Mouse (Mus musculus) myocyte (in vitro differentiated cells): ENCODE measurements around the gene Dph1. TPM values are rescaled to one million over a fixed set of nuclear protein-coding genes. Genes with fewer than 3 reads are reported as not detected.

Experiments
- H3K27me3 ChIP-seq: one replicate; pipeline ENCODE4 v1.6.1; 2011; ENCODE audit not compliant: control insufficient read depth, insufficient read depth, insufficient read length
- H3K36me3 ChIP-seq: one replicate; pipeline ENCODE4 v1.6.1; 2011; ENCODE audit not compliant: control insufficient read depth, insufficient read depth
- H3K4me2 ChIP-seq: one replicate; pipeline ENCODE4 v1.6.1; 2011; ENCODE audit warnings: low read depth, control low read depth
- H3K4me3 ChIP-seq: one replicate; pipeline ENCODE4 v1.5.1; 2011; ENCODE audit warnings: mild to moderate bottlenecking, control low read depth, moderate library complexity
- H3K79me2 ChIP-seq: one replicate; pipeline ENCODE4 v1.6.1; 2011; ENCODE audit not compliant: control insufficient read depth, insufficient read depth
- H3ac ChIP-seq: one replicate; pipeline ENCODE4 v1.6.1; 2011; ENCODE audit not compliant: control insufficient read depth, insufficient read length
- CEBPB ChIP-seq: IDR thresholded peaks from 2 replicates; pipeline ENCODE4 v1.6.1; 2011; ENCODE audit warnings: mild to moderate bottlenecking, moderate library complexity; ENCODE audit not compliant: poor library complexity, insufficient read depth, severe bottlenecking
- E2F4 ChIP-seq: IDR thresholded peaks from one replicate; pipeline ENCODE4 v1.6.1; 2011; ENCODE audit warnings: mild to moderate bottlenecking, control low read depth, moderate library complexity; ENCODE audit not compliant: insufficient read depth
- MAX ChIP-seq: IDR thresholded peaks from one replicate; pipeline ENCODE4 v1.6.1; 2011; ENCODE audit warnings: low read depth, mild to moderate bottlenecking, control low read depth
- MYOD1 ChIP-seq, 3 experiments: IDR thresholded peaks; one replicate each; pipeline ENCODE4 v1.6.1; 2011; ENCODE audit warnings: control low read depth in 2 of 3, low read depth in 2 of 3, mild to moderate bottlenecking in 2 of 3, moderate library complexity in 1 of 3; ENCODE audit not compliant: insufficient read length in 2 of 3, control insufficient read depth in 1 of 3
- MYOG ChIP-seq, 3 experiments: IDR thresholded peaks; one replicate each; pipeline ENCODE4 v1.6.1; 2011; ENCODE audit warnings: control low read depth in 2 of 3, low read depth in 2 of 3, mild to moderate bottlenecking in 2 of 3; ENCODE audit not compliant: insufficient read length in 2 of 3, control insufficient read depth in 1 of 3, insufficient read depth in 1 of 3
- POLR2A ChIP-seq: IDR thresholded peaks from one replicate; pipeline ENCODE4 v1.6.1; 2011; ENCODE audit warnings: low read depth, mild to moderate bottlenecking, control low read depth, moderate library complexity; ENCODE audit not compliant: insufficient read length
- POLR2AphosphoS2 ChIP-seq: IDR thresholded peaks from one replicate; pipeline ENCODE4 v1.6.1; 2011; ENCODE audit warnings: low read depth, control low read depth; ENCODE audit not compliant: insufficient read length
- REST ChIP-seq: IDR thresholded peaks from one replicate; pipeline ENCODE4 v1.6.1; 2011; ENCODE audit warnings: mild to moderate bottlenecking, control low read depth, moderate library complexity; ENCODE audit not compliant: insufficient read depth, insufficient read length
- SRF ChIP-seq: IDR thresholded peaks from one replicate; pipeline ENCODE4 v1.6.1; 2011; ENCODE audit warnings: low read depth; ENCODE audit not compliant: control insufficient read depth, insufficient read length
- TCF12 ChIP-seq: IDR thresholded peaks from one replicate; pipeline ENCODE4 v1.6.1; 2011; ENCODE audit warnings: mild to moderate bottlenecking, control low read depth; ENCODE audit not compliant: poor library complexity, insufficient read depth, severe bottlenecking
- TCF3 ChIP-seq: IDR thresholded peaks from one replicate; pipeline ENCODE4 v1.6.1; 2011; ENCODE audit warnings: low read depth, control low read depth; ENCODE audit not compliant: insufficient read length
- USF1 ChIP-seq: IDR thresholded peaks from one replicate; pipeline ENCODE4 v1.6.1; 2011; ENCODE audit warnings: low read depth, mild to moderate bottlenecking, control low read depth, moderate library complexity
- polyA plus RNA-seq: library from polyadenylated mRNA; unstranded; fragments of >200 nt; fragmentation: generic; extraction: Trizol; gene quantifications from one replicate; pipeline ENCODE4 v1.2.1, GENCODE M21; 2012; ENCODE audit warnings: missing spikeins

The Dph1 gene
- polyA plus RNA-seq, 1 experiment: 15.8 TPM

DNA sequence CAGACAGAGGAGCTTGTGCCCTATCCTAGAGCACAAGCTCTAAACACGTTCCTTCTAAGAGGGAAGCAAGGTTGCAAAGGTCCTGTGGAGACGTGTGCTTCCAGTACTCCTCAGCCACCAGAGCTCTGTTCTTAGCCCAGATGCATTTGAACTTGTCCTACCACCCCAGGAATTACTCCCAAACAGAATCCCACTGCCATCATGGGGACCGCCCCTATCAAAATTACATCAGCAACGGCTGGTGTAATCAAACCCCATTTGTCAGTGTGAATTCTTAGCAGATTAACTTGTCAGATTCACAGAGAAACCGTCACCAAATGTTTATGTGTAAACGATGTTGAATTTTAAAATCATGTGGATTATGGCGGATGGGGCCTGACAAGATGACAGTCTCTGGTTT lies 30.1 kb downstream of the Dph1 start:
- Histone ChIP-seq H3K36me3 (no peaks in the 10 kb centered on the region), H3K4me3 (no peak overlapping the region), H3ac (no peak overlapping the region), H3K27me3 (no peaks in the 10 kb centered on the region), H3K79me2 (no peaks in the 10 kb centered on the region), H3K4me2 (no peak overlapping the region)
- no peak for TF ChIP-seq MYOD1 (IDR thresholded peaks at IDR 0.05; ENCODE audit: control insufficient read depth in 1 of 3, insufficient read length in 2 of 3, low read depth in 2 of 3)

DNA sequence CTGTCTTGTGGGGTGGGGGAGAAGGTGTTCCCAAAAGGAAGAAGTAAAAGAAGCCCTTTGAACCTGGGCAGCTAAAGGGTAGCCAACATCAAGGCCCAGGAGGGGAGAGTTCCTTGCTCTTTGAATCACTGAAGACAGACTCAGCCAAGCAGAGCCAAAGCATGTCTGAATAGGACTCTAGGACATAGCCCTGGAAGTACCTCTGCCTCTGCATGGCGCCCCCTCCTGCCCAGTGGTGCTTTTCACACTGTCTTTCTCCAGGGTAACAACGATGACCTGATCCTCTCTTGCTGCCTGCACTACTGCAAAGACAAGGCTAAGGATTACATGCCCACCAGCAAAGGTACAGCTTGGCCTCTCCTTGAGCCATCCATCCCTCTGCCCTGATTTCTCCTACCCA lies 31.5 kb downstream of the Dph1 start:
- H3K4me3 ChIP-seq: no peak overlapping the region
- H3K27me3 ChIP-seq: no peaks in the 10 kb centered on the region
- H3K36me3 ChIP-seq: no peaks in the 10 kb centered on the region
- TF ChIP-seq SRF (no peak), CEBPB (no peak), TCF12 (no peak), MYOD1 (IDR thresholded peaks at IDR 0.05; ENCODE audit: control insufficient read depth in 1 of 3, insufficient read length in 2 of 3, low read depth in 2 of 3) (no peak), REST (no peak), POLR2AphosphoS2 (no peak), POLR2A (no peak), E2F4 (no peak), MAX (no peak), MYOG (IDR thresholded peaks at IDR 0.05; ENCODE audit: control insufficient read depth in 1 of 3, insufficient read depth in 1 of 3, insufficient read length in 2 of 3, low read depth in 2 of 3) (no peak), USF1 (no peak), TCF3 (no peak)
- no peaks in the 10 kb centered on the region for H3K79me2 ChIP-seq
- H3ac ChIP-seq: no peak overlapping the region
- H3K4me2 ChIP-seq: no peak overlapping the region

DNA sequence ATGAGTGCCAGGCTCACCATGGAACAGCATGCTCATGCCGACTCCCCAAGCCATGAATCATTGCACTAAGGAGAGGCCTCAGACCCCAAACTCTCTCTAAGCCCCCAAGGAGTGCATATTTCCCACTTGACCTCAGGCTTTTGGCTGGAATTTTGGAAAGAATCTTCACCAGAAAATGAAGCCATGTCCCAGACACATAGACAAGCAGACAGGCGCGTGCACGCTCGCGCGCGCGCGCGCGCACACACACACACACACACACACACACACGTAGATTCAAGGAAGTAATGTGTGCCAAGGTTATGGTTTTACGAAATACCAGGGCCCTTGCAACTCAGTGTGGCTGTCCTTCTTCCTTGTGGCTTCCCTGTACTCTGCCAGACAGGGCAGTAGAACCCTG lies 32.6 kb downstream of the Dph1 start:
- Histone ChIP-seq H3K27me3 (no peaks in the 10 kb centered on the region), H3ac (no peak overlapping the region), H3K4me3 (no peak overlapping the region), H3K79me2 (no peaks in the 10 kb centered on the region), H3K36me3 (no peaks in the 10 kb centered on the region), H3K4me2 (no peak overlapping the region)
- TF ChIP-seq MYOD1 (IDR thresholded peaks at IDR 0.05; ENCODE audit: control insufficient read depth in 1 of 3, insufficient read length in 2 of 3, low read depth in 2 of 3) (no peak), SRF (no peak), POLR2A (no peak), MAX (no peak), USF1 (no peak), TCF3 (no peak), TCF12 (no peak), REST (no peak), POLR2AphosphoS2 (no peak), E2F4 (no peak), CEBPB (no peak), MYOG (IDR thresholded peaks at IDR 0.05; ENCODE audit: control insufficient read depth in 1 of 3, insufficient read depth in 1 of 3, insufficient read length in 2 of 3, low read depth in 2 of 3) (no peak)

DNA sequence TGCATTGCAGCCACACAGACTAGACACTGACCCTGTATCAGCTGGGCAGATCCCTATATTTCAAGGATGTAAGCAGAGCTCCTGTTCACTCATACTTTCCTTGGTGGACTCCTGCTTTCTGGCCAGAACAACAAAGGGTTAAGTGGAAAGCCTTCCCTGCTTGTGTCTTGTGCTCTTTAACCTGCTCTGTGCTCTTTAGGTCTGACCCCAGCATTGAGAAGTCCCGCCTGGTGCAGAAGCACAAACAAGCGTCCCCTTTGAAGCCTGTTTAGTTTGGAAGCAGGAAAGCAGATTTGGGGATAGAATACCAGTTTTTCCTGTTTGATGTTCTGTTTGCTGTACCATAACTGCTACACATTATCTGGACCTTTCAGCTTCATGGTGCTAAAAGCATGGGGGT lies 33.1 kb downstream of the Dph1 start:
- no peaks in the 10 kb centered on the region for H3K36me3 ChIP-seq
- no peaks in the 10 kb centered on the region for H3K79me2 ChIP-seq
- TF ChIP-seq E2F4: no peak
- H3K4me3 ChIP-seq: no peak overlapping the region
- no peak overlapping the region for H3ac ChIP-seq
- no peak overlapping the region for H3K4me2 ChIP-seq
- H3K27me3 ChIP-seq: no peaks in the 10 kb centered on the region

DNA sequence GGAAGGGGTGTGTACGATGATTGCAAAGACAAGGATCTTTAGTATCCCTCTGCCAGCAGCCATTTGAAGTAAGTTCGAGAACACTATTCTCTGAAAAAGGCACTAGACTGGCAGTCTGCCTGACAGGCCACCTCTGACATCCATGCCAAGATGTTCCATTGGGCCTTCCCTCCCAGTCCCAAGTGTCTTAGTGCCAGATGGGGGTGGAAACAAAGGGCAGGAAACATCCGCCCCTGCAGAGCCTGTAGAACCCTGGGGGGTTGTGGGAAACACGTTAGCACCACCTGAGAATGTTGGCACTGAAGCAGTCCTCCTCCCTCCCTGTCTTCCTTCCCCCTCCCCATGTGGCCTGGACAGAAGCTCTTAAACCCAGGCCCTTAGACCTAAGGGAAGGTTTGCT lies 34.0 kb downstream of the Dph1 start:
- Histone ChIP-seq H3K27me3 (no peaks in the 10 kb centered on the region), H3K4me3 (no peak overlapping the region), H3ac (no peak overlapping the region), H3K79me2 (no peaks in the 10 kb centered on the region), H3K4me2 (no peak overlapping the region), H3K36me3 (no peaks in the 10 kb centered on the region)
- TF ChIP-seq POLR2A (no peak), E2F4 (no peak), TCF3 (no peak), MYOD1 (IDR thresholded peaks at IDR 0.05; ENCODE audit: control insufficient read depth in 1 of 3, insufficient read length in 2 of 3, low read depth in 2 of 3) (no peak), TCF12 (no peak), USF1 (no peak), MYOG (IDR thresholded peaks at IDR 0.05; ENCODE audit: control insufficient read depth in 1 of 3, insufficient read depth in 1 of 3, insufficient read length in 2 of 3, low read depth in 2 of 3) (no peak), CEBPB (no peak), REST (no peak), SRF (no peak), POLR2AphosphoS2 (no peak), MAX (no peak)
